ENCODE assay signal across 16 mouse cellular contexts in the genomic region with DNA sequence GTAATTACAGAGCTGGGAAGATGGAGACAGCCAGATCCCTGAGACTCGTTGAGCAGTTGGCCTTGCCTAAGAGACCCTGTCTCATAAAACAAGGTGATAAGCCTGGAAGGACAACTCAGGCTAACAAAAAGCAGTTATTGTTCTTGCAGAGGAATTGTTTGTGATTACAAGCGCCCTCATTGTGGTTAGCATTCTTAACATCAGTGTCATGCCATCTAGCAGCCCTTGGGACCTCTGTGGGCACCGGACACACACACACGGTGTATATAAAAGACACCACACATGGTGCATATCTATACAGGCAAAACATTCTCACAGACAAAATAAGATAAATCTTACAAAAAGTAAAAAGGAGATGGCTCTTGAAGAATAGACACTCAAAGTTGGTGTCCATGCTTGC.
"Had no signal": no experiment of that assay in that cellular context is flagged by ENCODE, and none has a peak within 500 bp of the region (broad histone marks: within the 10 kb centered on the region; RNA-seq: fewer than 3 reads in every experiment).

No protein-coding gene starts in this region.

- H3K4me2 ChIP-seq: kidney, embryonic 15.5 days; limb, embryonic 13.5 days; liver, embryonic 12.5 days; liver, embryonic 15.5 days; lung, embryonic 15.5 days; midbrain, embryonic 11.5 days; midbrain, embryonic 15.5 days had no signal

- H3K27me3 ChIP-seq: kidney, embryonic 15.5 days; limb, embryonic 13.5 days; liver, embryonic 12.5 days; liver, embryonic 15.5 days; lung, embryonic 15.5 days; midbrain, embryonic 15.5 days had no signal

- H3K27ac ChIP-seq: kidney, embryonic 15.5 days; limb, embryonic 10.5 days; limb, embryonic 13.5 days; liver, embryonic 12.5 days; liver, embryonic 15.5 days; lung, embryonic 15.5 days; midbrain, embryonic 15.5 days had no signal

- H3K36me3 ChIP-seq: liver, embryonic 12.5 days; liver, embryonic 15.5 days; midbrain, embryonic 15.5 days had no signal

- H3K9ac ChIP-seq: kidney, embryonic 15.5 days; limb, embryonic 13.5 days; liver, embryonic 12.5 days; liver, embryonic 15.5 days; lung, embryonic 15.5 days; midbrain, embryonic 15.5 days had no signal

- DNase-seq: kidney, postnatal 14 days; kidney, postnatal 4 days; liver; lung, adult 18-20 months; lung, postnatal 10 days; lung, postnatal 36 days; thymus, adult 18-20 months; thymus, postnatal 36 days had no signal

- ATAC-seq: liver, embryonic 12.5 days; midbrain, embryonic 15.5 days had no signal

- H3K4me3 ChIP-seq: kidney, embryonic 15.5 days; limb, embryonic 10.5 days; limb, embryonic 13.5 days; liver, embryonic 12.5 days; liver, embryonic 15.5 days; lung, embryonic 15.5 days; midbrain, embryonic 15.5 days had no signal

- H3K4me1 ChIP-seq: liver, embryonic 12.5 days; liver, embryonic 15.5 days had no signal

- H3K9me3 ChIP-seq: kidney, embryonic 15.5 days; limb, embryonic 10.5 days; limb, embryonic 13.5 days; liver, embryonic 12.5 days; liver, embryonic 15.5 days; lung, embryonic 15.5 days; midbrain, embryonic 15.5 days had no signal
